Mouse (Mus musculus) lung, postnatal 0 days (tissue): ENCODE data around the gene Adamts6. TPM values are rescaled to one million over a fixed set of nuclear protein-coding genes. Genes with fewer than 3 reads are reported as not detected.

Source experiments
- ATAC-seq: fragments of 200-750 bp; cut with Nextera tagmentation; 2 replicates; pipeline ENCODE4 v1.8.0; 2017; ENCODE audit warnings: moderate library complexity
- DNase-seq: peaks from one replicate; pipeline ENCODE4 v3.0.0-alpha.2; 2016; ENCODE audit warnings: low spot score
- H3K27ac ChIP-seq: fragments of 300-500 bp; sonication (generic); 2 replicates; pipeline ENCODE4 v1.5.1; 2014; ENCODE audit warnings: antibody characterized with exemption, mild to moderate bottlenecking, low read length, mixed read lengths
- H3K27me3 ChIP-seq: fragments of 300-500 bp; sonication (generic); replicated peaks from 2 replicates; pipeline ENCODE4 v1.6.1; 2014; ENCODE audit warnings: low read length, mixed read lengths; ENCODE audit not compliant: insufficient read depth
- H3K36me3 ChIP-seq: fragments of 300-500 bp; sonication (generic); 2 replicates; pipeline ENCODE4 v1.6.1; 2014; ENCODE audit warnings: low read length, mixed read lengths; ENCODE audit not compliant: insufficient read depth
- H3K4me1 ChIP-seq: fragments of 300-500 bp; sonication (generic); 2 replicates; pipeline ENCODE4 v1.6.1; 2014; ENCODE audit warnings: antibody characterized with exemption, low read depth, low read length, mixed read lengths; ENCODE audit not compliant: insufficient read depth
- H3K4me2 ChIP-seq: fragments of 300-500 bp; sonication (generic); replicated peaks from 2 replicates; pipeline ENCODE4 v1.6.1; 2014; ENCODE audit warnings: low read depth, mild to moderate bottlenecking, low read length, moderate library complexity, mixed read lengths
- H3K4me3 ChIP-seq: fragments of 300-500 bp; sonication (generic); 2 replicates; pipeline ENCODE4 v1.5.1; 2014; ENCODE audit warnings: low read depth, low read length
- H3K9ac ChIP-seq: fragments of 300-500 bp; sonication (generic); replicated peaks from 2 replicates; pipeline ENCODE4 v1.6.1; 2014; ENCODE audit warnings: low read depth, mild to moderate bottlenecking
- H3K9me3 ChIP-seq: fragments of 300-500 bp; sonication (generic); 2 replicates; pipeline ENCODE4 v1.6.1; 2016; ENCODE audit warnings: low read length, mixed read lengths
- CTCF ChIP-seq: IDR thresholded peaks from 2 replicates; pipeline ENCODE4 v1.5.1; 2016; ENCODE audit warnings: antibody characterized with exemption, mild to moderate bottlenecking
- EP300 ChIP-seq: IDR thresholded peaks from 2 replicates; pipeline ENCODE4 v1.6.1; 2016; ENCODE audit warnings: antibody characterized with exemption, mild to moderate bottlenecking, control low read depth
- WGBS: fragments of 180-500 bp; shearing (Covaris S2); extraction: QIAGEN DNeasy Blood & Tissue Kit; methylation state at CpG from one replicate; pipeline ENCODE4 v1.1.7; 2014; 5-methylcytosine and 5-hydroxymethylcytosine counted together
- polyA plus RNA-seq: library from polyadenylated mRNA; unstranded; fragments of >200 nt; fragmentation: Nextera tagmentation; extraction: Ambion mirVana; gene quantifications from 2 replicates; pipeline ENCODE4 v1.2.1, GENCODE M21; 2015

Gene Adamts6
- polyA plus RNA-seq, 1 experiment from 2014 or later: 1.1 TPM

- ATAC-seq (no peak), DNase-seq (no peak)
- Histone ChIP-seq H3K4me1 (no peaks in the 10 kb centered on the region), H3K27me3 (no peaks in the 10 kb centered on the region), H3K27ac (no peak overlapping the region), H3K4me2 (no peak overlapping the region), H3K9me3 (no peaks in the 10 kb centered on the region), H3K36me3 (no peaks in the 10 kb centered on the region), H3K9ac (no peak overlapping the region), H3K4me3 (no peak overlapping the region)
- TF ChIP-seq CTCF: no peak
- TF ChIP-seq EP300: no peak
- 82% methylated on average over 8 of the region's 8 CpGs for WGBS
Observed at GRCm38 (mm10) chr13:104393427-104394356, 106.1 kb downstream of the Adamts6 start.

- no peak overlapping the region for H3K9ac ChIP-seq
- H3K4me3 ChIP-seq: no peak overlapping the region
- WGBS: 59% methylated on average over 8 of the region's 8 CpGs
- no peaks in the 10 kb centered on the region for H3K4me1 ChIP-seq
- TF ChIP-seq CTCF: no peak
- no peak for TF ChIP-seq EP300
- H3K36me3 ChIP-seq: no peaks in the 10 kb centered on the region
- H3K27ac ChIP-seq: no peak overlapping the region
- DNase-seq: no peak
- H3K27me3 ChIP-seq: no peaks in the 10 kb centered on the region
- ATAC-seq: no peak
- H3K4me2 ChIP-seq: no peak overlapping the region
- no peaks in the 10 kb centered on the region for H3K9me3 ChIP-seq
Observed at GRCm38 (mm10) chr13:104397814-104398213, 110.2 kb downstream of the Adamts6 start.

- Histone ChIP-seq H3K4me3 (no peak overlapping the region), H3K9me3 (no peaks in the 10 kb centered on the region), H3K9ac (no peak overlapping the region), H3K4me2 (no peak overlapping the region), H3K4me1 (no peaks in the 10 kb centered on the region), H3K27me3 (no peaks in the 10 kb centered on the region), H3K36me3 (no peaks in the 10 kb centered on the region), H3K27ac (no peak overlapping the region)
- ATAC-seq (no peak), DNase-seq (no peak)
- WGBS: 95% methylated on average over 2 of the region's 2 CpGs
- no peak for TF ChIP-seq CTCF
- no peak for TF ChIP-seq EP300
Observed at GRCm38 (mm10) chr13:104432734-104433133, 145.1 kb downstream of the Adamts6 start.

- DNase-seq (no peak), ATAC-seq (no peak)
- Histone ChIP-seq H3K27ac (no peak overlapping the region), H3K36me3 (no peaks in the 10 kb centered on the region), H3K9me3 (no peaks in the 10 kb centered on the region), H3K4me3 (no peak overlapping the region), H3K27me3 (no peaks in the 10 kb centered on the region), H3K4me1 (no peaks in the 10 kb centered on the region), H3K4me2 (no peak overlapping the region), H3K9ac (no peak overlapping the region)
- WGBS: 87% methylated on average over 7 of the region's 7 CpGs
- TF ChIP-seq CTCF (no peak), EP300 (no peak)
Observed at GRCm38 (mm10) chr13:104442559-104442958, 154.9 kb downstream of the Adamts6 start.

GRCm38 (mm10) chr13:104445437-104445836 is 157.8 kb downstream of the Adamts6 start:
- Histone ChIP-seq H3K4me2 (no peak overlapping the region), H3K4me1 (no peaks in the 10 kb centered on the region), H3K27ac (no peak overlapping the region), H3K9me3 (no peaks in the 10 kb centered on the region), H3K27me3 (no peaks in the 10 kb centered on the region), H3K4me3 (no peak overlapping the region), H3K36me3 (no peaks in the 10 kb centered on the region), H3K9ac (no peak overlapping the region)
- no peak for ATAC-seq
- 48% methylated on average over 1 of the region's 1 CpGs for WGBS
- TF ChIP-seq EP300: no peak
- TF ChIP-seq CTCF: peak; percentile 55
- DNase-seq: no peak

- Histone ChIP-seq H3K4me2 (no peak overlapping the region), H3K9me3 (no peaks in the 10 kb centered on the region), H3K9ac (no peak overlapping the region), H3K27ac (no peak overlapping the region), H3K4me1 (no peaks in the 10 kb centered on the region), H3K36me3 (no peaks in the 10 kb centered on the region), H3K27me3 (no peaks in the 10 kb centered on the region), H3K4me3 (no peak overlapping the region)
- no peak for DNase-seq
- ATAC-seq: no peak
- 66% methylated on average over 1 of the region's 1 CpGs for WGBS
- no peak for TF ChIP-seq EP300
- no peak for TF ChIP-seq CTCF
Observed at GRCm38 (mm10) chr13:104446974-104447373, 159.3 kb downstream of the Adamts6 start.
